19 mouse cellular contexts compared by ENCODE assay signal in genomic region chr5:124069657-124070056, GRCm38 (mm10).
"Had no signal": no experiment of that assay in that cellular context is flagged by ENCODE, and none has a peak within 500 bp of the region (broad histone marks: within the 10 kb centered on the region; RNA-seq: fewer than 3 reads in every experiment).

No protein-coding gene starts in this region.

- DNase-seq: lung, adult 18-20 months; lung, embryonic 14.5 days; lung, postnatal 10 days; lung, postnatal 4 days; midbrain, embryonic 14.5 days; retina, postnatal 1 day; right cerebral cortex, adult 18-20 months; right cerebral cortex, postnatal 25 days; right cerebral cortex, postnatal 4 days; thymus, adult 2 months; thymus, postnatal 25 days; thymus, postnatal 4 days had no signal

- H3K27me3 ChIP-seq: midbrain, embryonic 12.5 days; neural tube, embryonic 13.5 days; neural tube, embryonic 15.5 days had no signal

- H3K36me3 ChIP-seq: midbrain, embryonic 10.5 days; midbrain, embryonic 12.5 days had no signal

- H3K4me3 ChIP-seq: midbrain, embryonic 10.5 days; midbrain, embryonic 12.5 days; myocyte; neural tube, embryonic 13.5 days; neural tube, embryonic 15.5 days had no signal

- H3K9ac ChIP-seq: liver, embryonic 14.5 days; lung, embryonic 14.5 days; midbrain, embryonic 12.5 days; neural tube, embryonic 13.5 days; neural tube, embryonic 15.5 days had no signal

- H3K4me2 ChIP-seq: lung, embryonic 14.5 days; midbrain, embryonic 12.5 days; neural tube, embryonic 13.5 days; neural tube, embryonic 15.5 days had no signal

- H3K27ac ChIP-seq: liver, embryonic 14.5 days; midbrain, embryonic 10.5 days; midbrain, embryonic 12.5 days; neural tube, embryonic 13.5 days; neural tube, embryonic 15.5 days had no signal

- ATAC-seq: midbrain, embryonic 16.5 days had no signal

- H3K9me3 ChIP-seq: midbrain, embryonic 10.5 days; midbrain, embryonic 12.5 days; neural tube, embryonic 13.5 days; neural tube, embryonic 15.5 days had no signal
